Mouse (Mus musculus) CD4-positive naive resting alpha-beta T cell, adult 76 days (primary cell): ENCODE measurements around the gene Iqsec1. TPM values are rescaled to one million over a fixed set of nuclear protein-coding genes. Genes with fewer than 3 reads are reported as not detected.

ENCODE experiments used
- total RNA-seq: library from RNA; stranded (reverse); gene quantifications from one replicate; pipeline ENCODE4 v1.2.4, GENCODE M21; 2023

Iqsec1 gene
- total RNA-seq = 115 TPM

GRCm38 (mm10) chr6:90988648-90989317 is at the start of gene Iqsec1:
Gene Iqsec1 (minus strand): TSS chr6:90988685.

Other genes with a start within 250 kb of the Iqsec1 start
- gene Nup210, start 128.1 kb upstream of the Iqsec1 start, total RNA-seq = 321 TPM
- 3.0 TPM for gene Hdac11, start 168.0 kb upstream of the Iqsec1 start, total RNA-seq
- gene Fbln2, start 223.8 kb upstream of the Iqsec1 start, total RNA-seq = not detected